Mouse (Mus musculus) left cerebral cortex, postnatal 36 days (tissue): ENCODE results near the gene AA467197. TPM values are rescaled to one million over a fixed set of nuclear protein-coding genes. Genes with fewer than 3 reads are reported as not detected.

Experiments
- DNase-seq, 2 experiments: peaks; one replicate each; pipeline ENCODE4 v3.0.0; 2021 to 2022; ENCODE audit warnings: low spot score in 2 of 2, mixed read lengths in 1 of 2
- intact Hi-C: fragments of 180-260 bp; cut with DNase I; formaldehyde crosslinking; loops from one replicate; pipeline ENCODE4 v1.15.1; 2025
- total RNA-seq, 2 experiments: library from RNA; stranded (reverse); gene quantifications; 2 replicates each; pipeline ENCODE4 v1.2.3; 2021

Gene AA467197
- under 1 TPM in 1 of 2 experiments, not detected in 1; 0.79 TPM for total RNA-seq

DNA sequence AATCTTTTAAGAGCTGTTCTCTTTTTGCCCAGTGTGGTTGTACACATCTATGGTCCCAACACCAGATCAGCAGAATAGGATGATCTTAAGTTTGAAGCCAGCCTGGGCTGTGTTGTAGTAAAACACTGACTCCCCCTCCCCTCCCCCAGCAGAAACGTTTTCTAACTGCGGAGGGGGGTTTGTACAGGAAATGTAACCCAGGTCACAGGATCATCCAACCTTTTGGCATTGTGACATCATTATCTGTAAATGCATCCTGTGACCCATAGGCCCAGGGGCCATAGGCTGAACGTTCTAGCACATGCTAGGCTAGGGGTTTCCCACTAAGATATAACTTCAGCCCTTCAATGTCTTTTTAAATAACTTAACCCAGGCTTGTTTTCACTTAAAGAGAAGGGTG is at the start of gene AA467197:
TSS of gene AA467197 (plus strand) at position 301 of the 400 bp plus-strand sequence.
- intact Hi-C loops = loop anchor here (10.0 kb wide), 1 partner anchor 118 kb away; no protein-coding TSS in a partner anchor
- no peak for DNase-seq

DNA sequence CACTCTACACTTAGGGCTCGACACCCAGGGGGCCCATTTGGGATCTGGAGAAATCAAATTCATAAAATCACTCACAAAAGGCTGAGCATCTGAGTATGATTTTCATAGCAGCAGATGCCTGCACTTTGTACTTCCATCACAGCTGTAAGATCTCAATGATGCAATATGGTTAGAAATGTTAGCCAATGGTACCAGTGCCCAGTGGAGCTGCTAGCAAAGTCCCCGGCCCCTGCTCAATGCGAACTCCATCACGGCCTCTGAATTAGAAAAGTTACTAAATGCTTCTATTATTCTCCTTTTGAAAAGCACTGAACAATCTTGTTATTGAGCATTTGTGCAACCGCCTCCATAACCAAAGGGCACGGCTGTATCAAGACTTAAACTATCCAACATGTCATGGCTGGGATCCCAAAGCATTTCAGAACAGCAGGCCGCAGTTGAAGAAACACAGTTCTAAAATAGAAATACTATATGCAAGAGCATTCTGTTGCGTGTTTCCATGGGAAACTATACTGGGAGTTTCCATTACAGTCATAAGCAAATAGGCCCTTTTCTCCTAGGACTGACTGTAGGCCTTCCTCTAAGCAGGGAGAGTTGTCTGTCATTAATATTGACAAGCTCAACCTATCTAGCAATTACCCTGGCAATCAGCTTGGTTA is 48.8 kb upstream of the AA467197 start:
- no peak for DNase-seq
- intact Hi-C loops = no loop called here

DNA sequence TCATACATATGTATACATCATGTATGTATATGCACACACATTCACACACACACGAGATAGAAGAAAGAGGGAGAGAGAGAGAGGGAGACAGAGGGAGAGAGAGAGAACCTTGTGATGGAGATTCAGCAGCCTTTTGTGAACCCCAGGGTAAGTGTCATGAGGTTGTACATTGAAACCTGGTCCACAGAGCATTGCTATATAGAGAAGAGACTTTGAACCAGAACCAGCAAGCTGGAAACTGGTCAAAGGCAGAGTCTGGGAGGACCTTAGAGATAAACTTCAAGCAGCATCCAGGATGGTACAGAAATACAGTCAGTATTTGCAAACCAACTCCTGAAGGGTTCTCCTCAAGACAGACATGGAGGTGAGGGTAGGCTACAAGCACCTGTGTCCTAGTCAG is 46.4 kb upstream of the AA467197 start:
- no peak for DNase-seq
- intact Hi-C loops = no loop called here

DNA sequence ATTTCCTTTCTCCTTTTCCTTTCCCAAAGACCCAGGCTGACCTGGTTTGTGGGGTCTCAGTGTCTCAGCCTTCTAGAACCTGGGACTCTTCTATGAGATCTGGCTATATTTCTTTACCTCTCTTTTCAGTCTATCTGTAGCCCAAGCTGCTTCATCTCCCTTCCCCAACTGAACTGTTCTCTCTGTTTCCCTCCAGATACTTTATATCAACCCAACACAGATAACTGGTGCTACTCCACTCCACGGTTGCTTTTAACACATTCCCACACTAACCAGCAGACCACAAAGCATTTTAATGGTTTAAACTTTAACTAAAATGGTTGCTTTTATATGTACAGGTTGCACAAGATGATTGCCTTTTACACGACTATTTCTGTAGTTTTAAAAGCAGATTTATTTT is 45.6 kb upstream of the AA467197 start:
- no peak for DNase-seq
- intact Hi-C loops = no loop called here

DNA sequence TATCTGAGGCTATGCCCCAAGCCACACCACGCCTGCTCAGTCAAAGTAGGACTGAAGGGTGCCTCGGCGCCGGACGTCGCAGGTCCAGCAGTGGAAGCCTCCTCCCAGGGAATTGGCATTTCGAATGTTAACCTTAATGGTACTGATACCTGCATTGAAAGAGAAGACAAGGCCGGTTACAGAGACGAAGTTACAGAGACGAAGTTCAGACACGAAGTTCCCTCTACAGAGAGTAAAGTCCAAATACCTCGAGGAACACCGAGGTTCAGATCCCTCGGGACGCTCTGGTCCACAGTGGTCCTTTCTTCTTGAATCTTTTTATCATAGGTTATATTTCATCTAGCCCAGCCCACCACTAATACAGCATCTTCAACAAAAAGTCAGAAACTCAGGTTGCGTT is 41.3 kb upstream of the AA467197 start:
- intact Hi-C loops = no loop called here
- no peak for DNase-seq

DNA sequence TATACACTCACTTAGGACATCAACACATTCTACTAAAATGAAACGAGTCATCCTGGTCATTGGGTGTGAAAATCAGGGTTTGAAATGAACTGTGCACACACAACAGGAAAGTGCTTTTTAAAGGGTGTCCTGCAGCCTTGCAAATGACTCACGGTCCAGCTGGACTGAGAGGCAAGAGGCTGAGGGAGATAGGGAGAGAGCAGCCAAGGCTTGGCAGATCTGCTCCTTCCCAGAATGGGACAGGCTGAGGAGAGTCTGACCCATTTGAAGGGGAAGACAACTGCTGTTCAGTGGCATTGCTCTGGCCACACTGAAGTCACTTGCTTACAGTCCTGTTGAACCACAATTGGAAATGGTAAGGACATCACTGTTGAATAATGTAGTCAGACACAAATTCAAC is 37.0 kb upstream of the AA467197 start:
- DNase-seq = no peak
- intact Hi-C loops = no loop called here

DNA sequence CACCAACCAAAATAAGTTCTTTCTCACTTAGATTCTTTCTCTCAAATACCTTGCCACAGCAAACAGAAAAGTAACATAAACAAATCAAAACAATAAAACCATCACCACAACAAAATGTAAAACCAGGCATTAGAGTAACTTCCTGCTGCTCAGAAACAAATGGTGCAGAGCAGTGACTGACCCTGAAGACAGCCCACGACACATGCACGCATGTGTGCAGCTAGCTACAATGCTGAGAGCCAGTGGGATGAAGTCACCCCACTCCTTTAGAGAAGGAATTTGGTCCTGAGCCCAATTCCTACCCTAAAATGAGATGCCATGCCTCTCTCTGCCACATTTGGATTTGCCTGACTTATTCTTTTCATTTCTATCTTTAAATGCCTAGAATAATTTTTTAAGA is 35.4 kb upstream of the AA467197 start:
- DNase-seq = no peak
- intact Hi-C loops = no loop called here

DNA sequence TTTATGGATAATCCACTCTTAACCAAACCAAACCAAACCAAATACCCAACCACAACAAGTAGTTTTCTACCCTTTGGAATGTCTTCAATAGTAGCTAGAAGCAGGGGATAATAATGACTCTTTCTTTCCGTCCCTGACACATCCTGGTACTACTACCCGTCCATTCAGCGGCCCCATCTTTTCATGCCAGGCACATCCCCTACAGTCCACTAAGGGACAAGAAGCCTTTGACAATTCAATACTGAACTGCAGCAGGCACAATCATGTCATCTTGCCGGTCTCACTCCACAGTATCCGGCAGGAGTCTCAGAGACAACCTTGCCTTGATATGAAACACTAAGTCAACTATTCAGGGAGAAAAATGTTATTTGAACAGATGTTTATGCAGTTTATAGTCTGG is 31.0 kb upstream of the AA467197 start:
- no peak for DNase-seq
- intact Hi-C loops = no loop called here

DNA sequence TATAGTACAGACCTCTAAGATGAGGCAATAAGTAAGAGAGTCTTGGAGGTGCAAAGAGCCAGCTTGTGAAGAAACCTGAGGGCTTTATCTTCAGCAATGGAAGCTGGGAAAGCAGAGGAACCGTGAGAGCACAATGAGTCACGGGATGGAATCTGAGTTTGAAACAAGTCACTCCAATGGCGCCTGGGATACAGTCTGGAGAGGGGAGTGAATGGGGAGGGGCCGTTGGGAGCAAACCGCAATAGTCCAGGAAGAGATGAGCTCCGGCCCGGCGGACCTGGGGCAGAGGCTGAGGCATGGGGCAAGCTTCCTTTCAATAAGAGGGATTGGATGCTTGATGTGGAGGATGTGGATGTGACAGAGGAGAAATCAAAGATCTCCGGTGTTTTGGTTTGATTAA is 28.0 kb upstream of the AA467197 start:
- intact Hi-C loops = no loop called here
- no peak for DNase-seq

DNA sequence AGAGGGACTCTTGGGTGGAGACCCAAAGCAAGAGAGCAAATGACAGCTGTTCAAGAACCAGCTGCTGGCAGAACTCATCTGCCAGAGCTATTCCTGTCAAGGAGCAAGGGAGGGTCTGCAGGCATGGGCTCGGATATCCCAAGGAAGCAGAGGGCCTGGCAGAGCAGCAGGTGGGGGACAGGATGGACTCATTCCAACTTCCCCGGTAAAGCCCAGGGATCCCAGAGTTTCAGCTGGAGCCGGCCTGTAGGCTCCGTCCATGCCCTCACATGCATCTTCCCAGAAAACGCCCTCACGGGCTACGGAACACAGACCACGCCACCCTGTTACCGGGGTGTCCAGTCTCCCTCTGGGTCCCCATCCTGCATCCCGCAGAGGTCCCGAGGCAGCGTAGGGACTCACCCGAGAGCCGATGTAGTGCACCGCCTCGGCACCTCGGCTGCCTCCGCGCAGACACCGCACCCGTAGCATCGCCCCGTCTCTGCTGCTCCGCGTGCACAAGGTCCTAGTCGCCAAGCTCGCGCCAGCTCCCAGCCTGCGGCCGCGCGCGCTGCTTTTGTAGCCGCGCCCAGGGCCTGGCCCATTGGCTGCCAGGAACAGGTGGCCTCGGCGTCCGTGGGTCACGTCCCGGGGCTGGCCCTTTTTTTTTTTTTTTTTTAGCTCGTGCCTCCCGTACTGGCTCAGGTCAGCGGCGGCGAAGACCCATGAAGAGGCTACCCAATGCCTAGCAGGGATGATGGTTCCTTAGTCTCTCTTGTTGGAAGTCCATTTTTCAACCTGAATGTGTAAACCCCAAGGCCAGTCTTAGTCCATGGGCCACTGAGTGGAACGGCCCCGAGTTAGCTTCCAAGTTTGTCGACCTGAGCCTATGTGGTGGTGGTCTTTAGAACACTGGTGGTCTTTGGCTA is 25.8 kb upstream of the AA467197 start, which contains the start of gene Gatm:
TSS of gene Gatm (minus strand) at position 558 of the 908 bp plus-strand sequence.
- intact Hi-C loops = no loop called here
- peak; percentile 78 to 82 for DNase-seq

DNA sequence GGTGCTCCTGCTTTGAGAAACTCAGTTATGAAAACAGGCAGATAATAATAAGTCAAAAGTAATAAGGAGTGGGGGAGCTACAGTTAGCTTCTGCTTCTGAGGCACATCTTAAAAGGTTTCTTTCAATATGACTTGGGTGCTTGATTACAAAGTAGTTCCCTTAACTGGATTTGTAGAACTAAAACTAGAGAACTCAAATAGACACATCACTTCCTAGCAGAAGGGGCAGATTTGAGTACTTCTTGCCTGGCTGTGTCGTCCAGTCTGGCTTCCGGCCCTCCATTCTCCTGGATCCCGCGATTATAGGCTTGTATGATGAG is 25.2 kb upstream of the AA467197 start:
- DNase-seq = no peak
- intact Hi-C loops = no loop called here

DNA sequence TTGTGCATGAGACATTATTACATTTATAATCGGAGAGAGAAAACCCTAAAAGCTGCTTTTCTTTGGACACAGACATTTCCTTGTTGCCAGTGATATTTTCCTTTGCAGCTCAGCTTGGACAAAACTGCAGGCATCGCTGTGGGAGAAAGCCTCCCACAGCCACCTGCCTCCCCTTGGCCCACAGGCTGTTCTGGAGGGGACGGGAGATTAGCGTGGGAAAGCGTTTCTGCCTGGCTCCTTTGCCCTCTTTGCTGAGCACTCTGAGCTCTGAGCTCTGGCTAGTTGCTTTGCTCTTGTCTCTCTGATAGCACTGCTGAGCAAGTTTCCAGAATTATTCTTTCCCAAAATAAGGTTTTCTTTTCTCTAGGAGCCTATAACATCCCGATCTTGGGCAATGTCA is 20.5 kb upstream of the AA467197 start:
- peak in 1 of 2 experiments; percentile 35 for DNase-seq
- intact Hi-C loops = loop anchor here (5.0 kb wide), 1 partner anchor 239 kb away; no protein-coding TSS in a partner anchor

DNA sequence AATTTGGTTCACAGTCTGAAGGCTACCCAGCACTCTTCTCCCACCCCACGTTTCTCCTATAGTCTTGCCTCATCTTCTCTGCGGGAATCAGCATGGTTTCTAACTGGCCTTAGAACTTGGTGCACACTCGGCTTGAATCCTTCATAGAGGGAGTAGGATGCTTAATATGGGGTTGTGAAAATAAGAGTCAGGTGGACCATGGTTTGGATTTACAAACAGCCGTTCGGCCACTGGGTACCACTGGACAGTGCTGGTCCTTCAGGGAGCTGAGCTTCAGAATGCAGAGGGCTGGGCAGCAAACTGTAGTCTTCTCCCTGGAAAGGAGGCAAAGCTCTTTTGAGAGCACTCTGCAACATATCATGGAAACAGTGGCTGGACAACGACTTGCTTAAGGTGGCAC is 19.0 kb upstream of the AA467197 start:
- intact Hi-C loops = loop anchor here (5.0 kb wide), 1 partner anchor 240 kb away; no protein-coding TSS in a partner anchor

DNA sequence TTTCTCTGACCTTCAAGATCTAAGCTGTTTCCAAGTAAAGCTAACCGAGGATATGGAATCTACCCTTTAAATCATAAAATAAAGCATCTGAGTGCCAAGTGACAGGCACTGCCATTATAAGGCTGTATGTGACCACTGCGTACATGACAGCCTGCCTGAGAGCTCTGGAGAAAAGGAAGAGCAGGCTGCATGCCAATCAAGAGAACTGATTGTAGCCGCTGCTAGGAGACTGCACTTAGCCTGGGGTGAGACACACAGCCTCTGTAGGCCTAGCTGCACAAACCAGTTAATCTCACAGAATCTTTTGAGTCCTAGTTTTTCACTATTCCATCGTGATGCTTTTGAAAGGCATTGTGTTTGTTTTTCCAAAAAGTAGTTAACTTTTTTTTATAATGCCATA is 18.1 kb upstream of the AA467197 start:
- intact Hi-C loops = loop anchor here (5.0 kb wide), 1 partner anchor 241 kb away; no protein-coding TSS in a partner anchor
- no peak for DNase-seq

More for the DNA sequence above, 19.0 kb upstream of the AA467197 start:
- DNase-seq = no peak

DNA sequence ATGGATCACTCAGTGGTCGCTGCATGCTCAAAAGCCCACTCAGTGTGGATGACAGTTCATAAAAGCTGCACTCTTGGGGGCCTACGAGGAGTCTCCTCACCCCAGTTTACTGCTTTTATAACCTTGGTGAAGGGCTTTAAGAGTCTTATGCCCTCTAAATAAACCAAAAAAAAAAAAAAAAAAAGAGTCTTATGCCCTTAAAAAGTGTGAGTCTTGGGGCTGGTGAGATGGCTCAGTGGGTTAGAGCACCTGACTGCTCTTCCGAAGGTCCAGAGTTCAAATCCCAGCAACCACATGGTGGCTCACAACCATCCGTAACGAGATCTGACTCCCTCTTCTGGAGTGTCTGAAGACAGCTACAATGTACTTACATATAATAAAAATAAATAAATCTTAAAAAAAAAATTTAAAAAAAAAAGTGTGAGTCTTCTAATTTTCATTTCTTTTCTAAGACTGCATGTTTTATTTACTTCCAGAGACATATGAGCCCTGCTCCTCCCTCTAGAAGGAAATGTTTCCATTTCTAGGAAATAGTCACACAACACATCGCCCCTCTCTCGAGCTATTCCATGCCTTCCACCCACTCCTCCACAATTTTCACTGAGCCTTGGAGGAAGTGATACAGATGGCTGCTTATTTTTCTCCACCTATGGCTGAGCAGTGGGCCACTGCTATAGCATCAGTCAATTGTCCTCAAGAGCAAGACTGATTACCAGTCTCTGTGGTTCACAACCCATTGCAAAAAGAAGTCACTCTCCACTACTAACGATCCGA is 15.3 kb upstream of the AA467197 start:
- no peak for DNase-seq

DNA sequence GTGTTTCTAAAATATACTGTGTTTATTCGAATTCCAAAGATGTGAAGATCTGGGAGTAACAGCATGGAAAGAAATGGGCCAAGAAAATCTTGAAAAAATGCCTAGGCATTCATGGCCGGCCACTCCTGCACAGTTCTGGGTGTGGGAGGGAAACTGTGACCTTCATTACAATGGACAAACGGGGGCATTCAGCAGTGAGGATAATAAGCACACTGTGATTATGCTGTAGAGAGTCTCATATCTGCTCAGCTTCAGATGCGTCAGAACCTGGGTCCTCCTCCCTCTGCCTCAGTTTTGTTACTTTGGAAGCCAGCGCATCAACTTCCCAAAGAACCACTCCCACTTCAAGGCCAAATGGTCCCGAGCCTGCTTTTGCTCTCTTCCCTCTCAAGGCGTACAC is 10.9 kb upstream of the AA467197 start:
- intact Hi-C loops = loop anchor here (10.0 kb wide), 1 partner anchor 431 kb away; no protein-coding TSS in a partner anchor

More for the DNA sequence above, 15.3 kb upstream of the AA467197 start:
- intact Hi-C loops = loop anchor here (10.0 kb wide), 1 partner anchor 427 kb away; no protein-coding TSS in a partner anchor

DNA sequence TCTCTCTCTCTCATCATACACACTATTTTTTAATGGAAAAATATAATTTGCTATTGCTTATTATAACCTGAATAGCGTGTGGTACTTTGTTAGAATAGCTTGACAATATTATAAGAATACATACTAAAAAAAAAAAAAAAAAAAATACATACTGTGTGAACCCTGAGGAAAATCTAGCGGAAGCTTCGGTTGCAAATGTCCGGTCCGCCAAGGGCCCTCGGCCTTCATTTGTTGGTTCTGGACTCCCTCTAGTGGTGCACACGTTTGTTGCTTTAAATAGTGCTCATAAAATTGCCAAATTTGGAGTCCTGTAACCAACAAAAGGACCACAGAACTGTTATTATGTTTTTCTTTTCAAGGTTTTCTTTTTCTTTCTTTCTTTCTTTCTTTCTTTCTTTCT is 7.8 kb upstream of the AA467197 start:
- peak; percentile 72 to 79 for DNase-seq
- intact Hi-C loops = loop anchor here (1.0 to 10.0 kb wide), 2 partner anchors 60 to 434 kb away; no protein-coding TSS in a partner anchor

More for the DNA sequence above, 10.9 kb upstream of the AA467197 start:
- no peak for DNase-seq

DNA sequence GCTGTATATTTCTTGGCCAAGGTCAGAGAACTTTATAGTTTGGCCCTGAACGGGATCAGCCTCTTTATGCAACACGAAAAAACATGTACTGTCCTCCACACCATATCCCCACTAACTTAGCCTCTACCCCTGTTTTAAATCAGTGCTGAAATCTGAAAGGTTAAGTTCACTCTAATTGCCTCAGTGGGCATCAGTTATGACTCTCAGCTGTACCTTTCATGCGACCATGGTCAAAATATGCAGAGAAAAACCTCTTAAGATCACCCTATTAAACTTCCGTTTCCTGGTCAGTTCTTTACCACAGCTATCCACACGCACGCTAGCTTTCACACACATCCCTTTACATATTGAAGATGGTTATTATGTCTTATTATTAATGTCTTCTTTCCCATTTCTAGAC is 6.9 kb upstream of the AA467197 start:
- DNase-seq = no peak

DNA sequence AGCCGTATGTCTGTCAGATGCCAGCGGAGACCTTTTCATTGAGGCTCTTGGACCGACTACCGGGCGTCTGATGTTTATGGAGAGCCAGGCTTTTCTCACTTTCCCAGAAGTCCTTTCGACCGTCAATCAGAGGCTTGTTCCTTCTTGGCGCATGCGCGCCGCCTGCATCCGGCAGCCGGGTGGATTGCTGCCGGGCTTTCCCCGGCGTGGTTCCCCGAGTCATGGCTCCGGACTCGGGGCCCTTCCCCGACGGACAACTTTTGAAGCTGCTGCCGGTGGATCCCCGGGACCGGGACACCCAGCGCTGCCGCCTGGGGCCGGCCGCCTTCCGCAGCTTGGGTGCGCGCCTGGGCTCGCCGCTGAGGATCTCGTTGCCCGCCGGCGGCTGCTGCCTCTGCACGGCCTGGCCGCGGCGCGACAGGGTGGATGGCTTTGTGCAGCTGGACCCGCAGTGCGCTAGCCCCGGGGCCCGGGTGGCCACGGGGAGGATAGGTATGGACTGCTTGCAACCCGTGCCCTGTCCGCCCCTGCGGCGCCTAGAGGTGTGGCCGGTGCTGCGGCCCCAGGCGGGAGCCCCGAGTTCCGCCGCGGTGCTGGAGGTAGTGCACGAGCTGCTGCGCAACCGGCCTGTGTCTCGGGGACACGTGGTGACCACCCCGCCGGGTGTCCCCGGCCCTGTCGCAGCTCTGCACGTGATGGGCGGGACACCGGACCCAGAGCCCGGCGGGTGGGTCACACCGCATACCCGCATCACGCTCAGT is 6.1 kb upstream of the AA467197 start:
- DNase-seq = peak; percentile 90 to 91
- intact Hi-C loops = loop anchor here (10.0 kb wide), 1 partner anchor 124 kb away; no protein-coding TSS in a partner anchor

More for the DNA sequence above, 6.9 kb upstream of the AA467197 start:
- intact Hi-C loops = loop anchor here (10.0 kb wide), 2 partner anchors 125 to 435 kb away; no protein-coding TSS in a partner anchor
